Mouse (Mus musculus) MEL (cell line): ENCODE measurements around the gene Zfp740. TPM values are rescaled to one million over a fixed set of nuclear protein-coding genes. Genes with fewer than 3 reads are reported as not detected.
A peak's percentile ranks its signal among the peaks of the same experiment; 100 is the strongest.

Source experiments
- DNase-seq: peaks from one replicate; pipeline ENCODE4 v3.0.0; 2011; ENCODE audit warnings: low read depth, low spot score
- H3K27ac ChIP-seq: 2 replicates; pipeline ENCODE4 v1.5.1; 2012; ENCODE audit warnings: low read depth, mild to moderate bottlenecking, control low read depth, low read length, moderate library complexity; ENCODE audit not compliant: control insufficient read depth
- H3K27me3 ChIP-seq, 2 experiments: fragments of 150-350 bp in 1 of 2; sonication (generic) in 1 of 2; 2 replicates each; pipeline ENCODE4 v1.6.1; 2012; ENCODE audit warnings: low read length in 2 of 2, mild to moderate bottlenecking in 2 of 2, improper control_type of control experiment in 1 of 2, moderate library complexity in 1 of 2; ENCODE audit not compliant: insufficient read depth in 2 of 2, control insufficient read depth in 1 of 2
- H3K36me3 ChIP-seq, 2 experiments: 2 replicates each; pipeline ENCODE4 v1.6.1; 2012 to 2014; ENCODE audit warnings: low read length in 2 of 2, improper control_type of control experiment in 1 of 2, inconsistent platforms in 1 of 2, mild to moderate bottlenecking in 1 of 2; ENCODE audit not compliant: insufficient read depth in 2 of 2, control insufficient read depth in 1 of 2
- H3K4me1 ChIP-seq, 2 experiments: fragments of 150-350 bp in 1 of 2; sonication (generic) in 1 of 2; 2 replicates each; pipeline ENCODE4 v1.6.1; 2012; ENCODE audit warnings: low read length in 2 of 2, improper control_type of control experiment in 1 of 2, mild to moderate bottlenecking in 1 of 2; ENCODE audit not compliant: insufficient read depth in 2 of 2, control insufficient read depth in 1 of 2
- H3K4me3 ChIP-seq, 2 experiments: fragments of 150-350 bp in 1 of 2; sonication (generic) in 1 of 2; 2 replicates each; pipeline ENCODE4 v1.5.1; 2012; ENCODE audit warnings: low read depth in 2 of 2, low read length in 2 of 2, mild to moderate bottlenecking in 2 of 2, moderate library complexity in 2 of 2, control low read depth in 1 of 2, improper control_type of control experiment in 1 of 2; ENCODE audit not compliant: control insufficient read depth in 1 of 2, insufficient read depth in 1 of 2
- H3K79me2 ChIP-seq: 2 replicates; pipeline ENCODE4 v1.6.1; 2012; ENCODE audit warnings: mild to moderate bottlenecking, low read length, moderate library complexity; ENCODE audit not compliant: control insufficient read depth, poor library complexity, insufficient read depth
- H3K9ac ChIP-seq: 2 replicates; pipeline ENCODE4 v1.6.1; 2012; ENCODE audit warnings: low read depth, mild to moderate bottlenecking, control low read depth, low read length, moderate library complexity; ENCODE audit not compliant: control insufficient read depth, poor library complexity, severe bottlenecking
- H3K9me3 ChIP-seq: fragments of 150-350 bp; sonication (generic); replicated peaks from 2 replicates; pipeline ENCODE4 v1.6.1; 2012; ENCODE audit warnings: mild to moderate bottlenecking, low read length, improper control_type of control experiment, moderate library complexity; ENCODE audit not compliant: insufficient read depth
- CTCF ChIP-seq, 3 experiments: IDR thresholded peaks in 2 of 3; conservative IDR thresholded peaks in 1 of 3; 2 replicates each; pipeline ENCODE4 v1.5.1; 2011 to 2012; ENCODE audit warnings: low read length in 3 of 3, low read depth in 2 of 3, mild to moderate bottlenecking in 2 of 3, improper control_type of control experiment in 1 of 3, inconsistent platforms in 1 of 3, mixed read lengths in 1 of 3, moderate library complexity in 1 of 3; ENCODE audit not compliant: control insufficient read depth in 1 of 3, insufficient read depth in 1 of 3, poor library complexity in 1 of 3, severe bottlenecking in 1 of 3
- GABPA ChIP-seq: IDR thresholded peaks from 2 replicates; pipeline ENCODE4 v1.6.1; 2012; ENCODE audit warnings: low read depth, mild to moderate bottlenecking, inconsistent platforms, low read length, improper control_type of control experiment, moderate library complexity
- JUND ChIP-seq: IDR thresholded peaks from 2 replicates; pipeline ENCODE4 v1.6.1; 2011; ENCODE audit warnings: low read depth, mild to moderate bottlenecking, improper control_type of control experiment, low read length
- KAT2A ChIP-seq: conservative IDR thresholded peaks from 2 replicates; pipeline ENCODE4 v1.6.1; 2012; ENCODE audit warnings: low read depth, low read length, improper control_type of control experiment, inconsistent platforms
- MAX ChIP-seq: IDR thresholded peaks from 2 replicates; pipeline ENCODE4 v1.6.1; 2011; ENCODE audit warnings: low read length, improper control_type of control experiment
- MXI1 ChIP-seq: IDR thresholded peaks from 2 replicates; pipeline ENCODE4 v1.6.1; 2011; ENCODE audit warnings: mild to moderate bottlenecking, low read depth, low read length, improper control_type of control experiment
- MYB ChIP-seq: IDR thresholded peaks from 2 replicates; pipeline ENCODE4 v1.6.1; 2011; ENCODE audit warnings: mild to moderate bottlenecking, low read depth, low read length, improper control_type of control experiment
- NRF1 ChIP-seq: IDR thresholded peaks from 2 replicates; pipeline ENCODE4 v1.6.1; 2014; ENCODE audit warnings: low read depth, mild to moderate bottlenecking, inconsistent platforms, low read length, improper control_type of control experiment, moderate library complexity; ENCODE audit not compliant: poor library complexity, insufficient read depth, severe bottlenecking
- POLR2A ChIP-seq, 2 experiments: IDR thresholded peaks; 2 replicates each; pipeline ENCODE4 v1.6.1; 2011 to 2012; ENCODE audit warnings: low read length in 2 of 2, mild to moderate bottlenecking in 2 of 2, control low read depth in 1 of 2, improper control_type of control experiment in 1 of 2, low read depth in 1 of 2, moderate library complexity in 1 of 2; ENCODE audit not compliant: control insufficient read depth in 1 of 2, insufficient read depth in 1 of 2, poor library complexity in 1 of 2
- POLR2AphosphoS2 ChIP-seq: IDR thresholded peaks from 2 replicates; pipeline ENCODE4 v1.6.1; 2011; ENCODE audit warnings: low read length, improper control_type of control experiment
- POLR2AphosphoS5 ChIP-seq: IDR thresholded peaks from 2 replicates; pipeline ENCODE4 v1.6.1; 2012; ENCODE audit warnings: low read depth, borderline replicate concordance, mild to moderate bottlenecking, inconsistent platforms, low read length, moderate library complexity, mixed read lengths
- RCOR1 ChIP-seq: IDR thresholded peaks from 2 replicates; pipeline ENCODE4 v1.6.1; 2012; ENCODE audit warnings: low read depth, mild to moderate bottlenecking, inconsistent platforms, low read length, improper control_type of control experiment
- TAL1 ChIP-seq: IDR thresholded peaks from 2 replicates; pipeline ENCODE4 v1.6.1; 2012; ENCODE audit warnings: mild to moderate bottlenecking, inconsistent platforms, low read length, moderate library complexity, mixed read lengths
- UBTF ChIP-seq: IDR thresholded peaks from 2 replicates; pipeline ENCODE4 v1.6.1; 2012; ENCODE audit warnings: low read depth, mild to moderate bottlenecking, inconsistent platforms, low read length, improper control_type of control experiment, moderate library complexity, borderline replicate concordance; ENCODE audit not compliant: insufficient read depth
- USF1 ChIP-seq: IDR thresholded peaks from 2 replicates; pipeline ENCODE4 v1.6.1; 2014; ENCODE audit warnings: low read depth, mild to moderate bottlenecking, inconsistent platforms, low read length, improper control_type of control experiment, moderate library complexity
- USF2 ChIP-seq, 2 experiments: IDR thresholded peaks; 2 replicates each; pipeline ENCODE4 v1.6.1; 2011 to 2012; ENCODE audit warnings: improper control_type of control experiment in 2 of 2, low read length in 2 of 2, borderline replicate concordance in 1 of 2, inconsistent platforms in 1 of 2, low read depth in 1 of 2, mild to moderate bottlenecking in 1 of 2; ENCODE audit not compliant: insufficient read depth in 1 of 2
- ZKSCAN1 ChIP-seq: IDR thresholded peaks from 2 replicates; pipeline ENCODE4 v1.6.1; 2012; ENCODE audit warnings: low read depth, mild to moderate bottlenecking, inconsistent platforms, low read length, improper control_type of control experiment, moderate library complexity
- ZMIZ1 ChIP-seq: IDR thresholded peaks from 2 replicates; pipeline ENCODE4 v1.6.1; 2012; ENCODE audit warnings: low read depth, mild to moderate bottlenecking, inconsistent platforms, low read length, improper control_type of control experiment, moderate library complexity
- polyA plus RNA-seq, 2 experiments: library from polyadenylated mRNA; stranded (reverse) in 1 of 2; unstranded in 1 of 2; fragments of >175 nt in 1 of 2; fragments of >200 nt in 1 of 2; gene quantifications; 2 replicates each; pipeline versions ENCODE4 v1.2.1 to v1.2.4; 2012; ENCODE audit warnings: low replicate concordance in 2 of 2, low read depth in 1 of 2; ENCODE audit not compliant: insufficient read length in 2 of 2, insufficient read depth in 1 of 2, missing spikeins in 1 of 2
- total RNA-seq: library from RNA; depleted of rRNA; stranded (reverse); fragments of 300-350 nt; gene quantifications from 2 replicates; pipeline ENCODE4 v1.2.3, GENCODE M21; 2012

Zfp740 gene
- total and polyA plus RNA-seq, 3 experiments, result 39.9 to 50.1 TPM; not detected in 1

GRCm38 (mm10) chr15:102211895-102212294, 8.8 kb downstream of the Zfp740 start:
- Histone ChIP-seq H3K4me3 (no peak overlapping the region), H3K36me3 (peaks cover 19 to 22% of the 10 kb centered on the region in 2 experiments), H3K4me1 (peaks cover 8 to 23% of the 10 kb centered on the region in 2 experiments), H3K27ac (no peak overlapping the region), H3K9ac (no peak overlapping the region), H3K79me2 (no peaks in the 10 kb centered on the region), H3K27me3 (no peaks in the 10 kb centered on the region), H3K9me3 (no peaks in the 10 kb centered on the region)
- DNase-seq, result no peak
- TF ChIP-seq MYB (no peak), POLR2A (IDR thresholded peaks at IDR 0.05; ENCODE audit: control insufficient read depth in 1 of 2, insufficient read depth in 1 of 2, low read depth in 1 of 2, low read length in 2 of 2, poor library complexity in 1 of 2) (0 out of 4 replicates have a peak, but pooled peaks of 1 of the 2 experiments have one; percentile 7)

GRCm38 (mm10) chr15:102214132-102214531, 11.1 kb downstream of the Zfp740 start:
- TF ChIP-seq CTCF (IDR thresholded peaks at IDR 0.05 in 2 of 3, conservative IDR thresholded peaks at IDR 0.05 in 1 of 3; ENCODE audit: control insufficient read depth in 1 of 3, insufficient read depth in 1 of 3, low read depth in 2 of 3, low read length in 3 of 3, poor library complexity in 1 of 3, severe bottlenecking in 1 of 3) (no peak), MXI1 (no peak), JUND (no peak), POLR2A (IDR thresholded peaks at IDR 0.05; ENCODE audit: control insufficient read depth in 1 of 2, insufficient read depth in 1 of 2, low read depth in 1 of 2, low read length in 2 of 2, poor library complexity in 1 of 2) (no peak), UBTF (no peak), KAT2A (no peak), MAX (no peak), POLR2AphosphoS2 (no peak), RCOR1 (no peak), TAL1 (no peak), USF1 (no peak), ZMIZ1 (no peak), POLR2AphosphoS5 (no peak), USF2 (IDR thresholded peaks at IDR 0.05; ENCODE audit: borderline replicate concordance in 1 of 2, insufficient read depth in 1 of 2, low read depth in 1 of 2, low read length in 2 of 2) (no peak), GABPA (no peak), NRF1 (no peak), ZKSCAN1 (no peak)
- Histone ChIP-seq H3K79me2 (no peaks in the 10 kb centered on the region), H3K36me3 (peaks cover 3 to 15% of the 10 kb centered on the region in 2 experiments), H3K9ac (no peak overlapping the region), H3K4me3 (no peak overlapping the region), H3K27me3 (no peaks in the 10 kb centered on the region), H3K9me3 (no peaks in the 10 kb centered on the region), H3K4me1 (peaks cover 0 to 4% of the 10 kb centered on the region in 2 experiments; a peak in 1 of 4 replicates), H3K27ac (no peak overlapping the region)
- no peak for DNase-seq
